In genomic region chr9:61077807-61078206, GRCm38 (mm10) we compare ENCODE assay signal across 33 mouse cellular contexts.
"Had no signal": no experiment of that assay in that cellular context is flagged by ENCODE, and none has a peak within 500 bp of the region (broad histone marks: within the 10 kb centered on the region; RNA-seq: fewer than 3 reads in every experiment).

No protein-coding gene starts in this region.

- H3K9me3 ChIP-seq: heart, embryonic 10.5 days; heart, embryonic 13.5 days; heart, embryonic 15.5 days; hindbrain, embryonic 10.5 days; hindbrain, embryonic 12.5 days; hindbrain, embryonic 13.5 days; hindbrain, embryonic 15.5 days; intestine, embryonic 15.5 days; kidney, embryonic 15.5 days had no signal

- H3K27ac ChIP-seq: heart, embryonic 10.5 days; heart, embryonic 13.5 days; heart, embryonic 15.5 days; hindbrain, embryonic 10.5 days; hindbrain, embryonic 12.5 days; hindbrain, embryonic 13.5 days; hindbrain, embryonic 14.5 days; hindbrain, embryonic 15.5 days; hindbrain, postnatal 0 days; intestine, embryonic 15.5 days; kidney, embryonic 15.5 days; kidney, postnatal 0 days; layer of hippocampus, adult 2 months; left cerebral cortex, adult 2 months had no signal

- H3K36me3 ChIP-seq: heart, embryonic 10.5 days; heart, embryonic 13.5 days; heart, embryonic 15.5 days; hindbrain, embryonic 10.5 days; hindbrain, embryonic 12.5 days; hindbrain, embryonic 13.5 days; hindbrain, embryonic 15.5 days; intestine, embryonic 15.5 days; kidney, embryonic 15.5 days had no signal

- H3K9ac ChIP-seq: heart, embryonic 13.5 days; heart, embryonic 15.5 days; hindbrain, embryonic 12.5 days; hindbrain, embryonic 13.5 days; hindbrain, embryonic 14.5 days; hindbrain, embryonic 15.5 days; intestine, embryonic 15.5 days; kidney, embryonic 15.5 days had no signal

- ATAC-seq: hindbrain, embryonic 16.5 days; hindbrain, postnatal 0 days; inflammation-experienced regulatory T-cells, adult 6 months; intestine, embryonic 15.5 days; intestine, embryonic 16.5 days; intestine, postnatal 0 days had no signal

- H3K4me1 ChIP-seq: heart, embryonic 10.5 days; heart, embryonic 13.5 days; heart, embryonic 15.5 days; intestine, embryonic 15.5 days; kidney, embryonic 15.5 days had no signal

- H3K27me3 ChIP-seq: hindbrain, embryonic 15.5 days; intestine, embryonic 15.5 days had no signal

- H3K4me2 ChIP-seq: heart, embryonic 11.5 days; heart, embryonic 13.5 days; heart, embryonic 15.5 days; hindbrain, embryonic 12.5 days; hindbrain, embryonic 13.5 days; hindbrain, embryonic 14.5 days; hindbrain, embryonic 15.5 days; intestine, embryonic 15.5 days; kidney, embryonic 15.5 days had no signal

- H3K4me3 ChIP-seq: heart, embryonic 10.5 days; heart, embryonic 13.5 days; heart, embryonic 15.5 days; hindbrain, embryonic 10.5 days; hindbrain, embryonic 12.5 days; hindbrain, embryonic 13.5 days; hindbrain, embryonic 15.5 days; intestine, embryonic 15.5 days; kidney, embryonic 15.5 days; layer of hippocampus, adult 2 months; left cerebral cortex, adult 2 months had no signal

- DNase-seq: heart, postnatal 10 days; heart, postnatal 14 days; heart, postnatal 36 days; heart, postnatal 4 days; kidney, adult 11 months; kidney, adult 18-20 months; kidney, adult 2 months; kidney, adult 8-10 months; kidney, adult 9 months; kidney, postnatal 14 days; kidney, postnatal 25 days; kidney, postnatal 4 days; layer of hippocampus, adult 9-11 months; layer of hippocampus, postnatal 36 days had no signal
